Mouse (Mus musculus): ENCODE data around the gene Mfsd11.
A peak's percentile ranks its signal among the peaks of the same experiment; 100 is the strongest.
"Not testable (repeated sequence)": the region's sequence is repeated elsewhere in the genome, so short reads cannot be mapped to it uniquely, and the experiment has no call there.

The Mfsd11 gene

GRCm38 (mm10) chr11:116878454-116878853 is 26.2 kb downstream of the Mfsd11 start:
- ATAC-seq (ENCODE audit: insufficient number of reproducible peaks, low FRiP score, low TSS enrichment) = no peak

GRCm38 (mm10) chr11:116880839-116881238 is 28.6 kb downstream of the Mfsd11 start:
- no peak for ATAC-seq (ENCODE audit: insufficient number of reproducible peaks, low FRiP score, low TSS enrichment)

- no peak for ATAC-seq (ENCODE audit: insufficient number of reproducible peaks, low FRiP score, low TSS enrichment)
Observed at GRCm38 (mm10) chr11:116881440-116881839, 29.2 kb downstream of the Mfsd11 start.

DNA sequence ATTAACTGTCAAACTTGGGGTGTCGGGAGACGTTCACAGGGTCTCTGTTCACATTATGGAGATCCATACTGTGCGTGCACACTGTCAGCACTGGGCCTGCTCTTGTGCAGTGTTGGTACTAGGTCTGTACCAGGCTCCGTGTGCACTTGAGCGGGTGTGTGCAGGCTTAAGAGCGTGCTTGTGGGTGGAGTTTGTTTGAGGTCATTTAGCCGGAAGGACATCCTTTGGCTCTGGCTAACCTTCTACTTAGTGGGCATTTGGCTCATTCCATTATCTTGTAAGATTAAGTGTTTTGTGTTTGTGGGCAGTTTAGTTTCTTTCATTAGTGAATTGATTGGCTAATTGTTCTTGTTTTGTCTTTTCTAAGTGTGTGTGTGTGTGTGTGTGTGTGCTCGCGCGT is 30.2 kb downstream of the Mfsd11 start:
- ATAC-seq (ENCODE audit: insufficient number of reproducible peaks, low FRiP score, low TSS enrichment) = no peak

GRCm38 (mm10) chr11:116884061-116884460 is 31.8 kb downstream of the Mfsd11 start:
- no peak for ATAC-seq (ENCODE audit: insufficient number of reproducible peaks, low FRiP score, low TSS enrichment)

- peak; percentile 36; the same call in 1 of the 2 replicates for ATAC-seq (ENCODE audit: insufficient number of reproducible peaks, low FRiP score, low TSS enrichment)
Observed at GRCm38 (mm10) chr11:116885275-116886151, 33.3 kb downstream of the Mfsd11 start.

DNA sequence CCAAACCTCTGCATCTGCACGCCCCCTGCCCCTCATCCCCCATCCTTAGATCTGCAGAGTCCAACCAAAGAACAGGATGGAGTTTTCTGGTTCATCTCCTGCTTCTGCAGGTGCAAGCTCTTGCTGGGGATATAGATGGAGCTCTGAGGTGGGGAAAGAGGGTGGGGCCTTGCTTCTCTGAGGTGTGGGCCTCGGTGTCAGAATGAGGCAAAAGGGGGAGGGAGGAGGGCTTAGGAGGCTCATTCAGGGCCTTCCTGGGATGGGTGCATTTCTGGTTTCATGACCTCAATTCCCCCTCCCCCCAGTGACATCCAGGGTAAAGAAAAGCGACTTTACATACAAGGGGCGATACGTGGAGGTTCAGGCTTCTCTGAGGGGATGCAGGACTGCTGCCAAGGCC is 34.9 kb downstream of the Mfsd11 start:
- ATAC-seq (ENCODE audit: insufficient number of reproducible peaks, low FRiP score, low TSS enrichment) = no peak

GRCm38 (mm10) chr11:116893532-116894442 is 41.5 kb downstream of the Mfsd11 start:
- no peak for ATAC-seq (ENCODE audit: insufficient number of reproducible peaks, low FRiP score, low TSS enrichment)

DNA sequence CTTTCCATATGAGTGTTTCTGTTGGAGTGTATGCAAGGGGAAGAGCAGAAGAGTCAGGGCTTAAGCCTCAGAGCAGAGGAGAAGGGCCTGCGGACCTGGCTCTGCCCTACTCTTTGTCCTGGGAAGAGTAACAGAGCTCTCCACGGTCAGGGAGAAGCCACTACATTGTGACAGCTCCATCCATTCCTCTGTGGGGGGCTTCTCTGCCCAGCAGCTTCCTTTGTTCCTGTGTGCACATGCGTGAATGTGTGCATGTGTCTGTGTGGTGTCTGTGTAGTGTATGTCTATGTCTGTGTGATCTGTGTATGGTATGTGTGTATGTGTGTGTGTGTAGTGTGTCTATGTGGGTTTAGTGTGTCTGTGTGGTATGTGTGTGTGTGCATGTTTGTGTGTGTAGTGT is 43.2 kb downstream of the Mfsd11 start:
- ATAC-seq (ENCODE audit: insufficient number of reproducible peaks, low FRiP score, low TSS enrichment) = no peak

DNA sequence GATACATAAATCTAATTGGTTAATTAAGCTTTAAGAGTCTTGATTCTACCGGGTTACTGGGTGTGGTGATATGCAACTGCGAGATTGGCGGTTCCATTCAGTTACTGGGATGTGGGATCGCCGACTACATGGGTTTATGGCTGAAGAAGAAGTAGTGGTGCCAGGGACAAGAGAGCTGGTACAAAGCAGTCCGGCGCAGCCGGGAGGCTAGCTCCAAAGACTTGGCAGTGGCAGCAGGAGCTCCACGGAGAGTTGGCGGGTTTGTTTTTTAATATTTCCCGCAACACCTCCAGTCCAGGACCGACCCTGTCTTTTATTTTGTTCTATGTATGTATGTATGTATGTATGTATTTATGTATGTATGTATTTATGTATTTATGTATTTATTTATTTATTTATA is 47.0 kb downstream of the Mfsd11 start:
- ATAC-seq (ENCODE audit: insufficient number of reproducible peaks, low FRiP score, low TSS enrichment) = no peak

- not testable (repeated sequence) for ATAC-seq (ENCODE audit: insufficient number of reproducible peaks, low FRiP score, low TSS enrichment)
Observed at GRCm38 (mm10) chr11:116902588-116902987, 50.3 kb downstream of the Mfsd11 start.

DNA sequence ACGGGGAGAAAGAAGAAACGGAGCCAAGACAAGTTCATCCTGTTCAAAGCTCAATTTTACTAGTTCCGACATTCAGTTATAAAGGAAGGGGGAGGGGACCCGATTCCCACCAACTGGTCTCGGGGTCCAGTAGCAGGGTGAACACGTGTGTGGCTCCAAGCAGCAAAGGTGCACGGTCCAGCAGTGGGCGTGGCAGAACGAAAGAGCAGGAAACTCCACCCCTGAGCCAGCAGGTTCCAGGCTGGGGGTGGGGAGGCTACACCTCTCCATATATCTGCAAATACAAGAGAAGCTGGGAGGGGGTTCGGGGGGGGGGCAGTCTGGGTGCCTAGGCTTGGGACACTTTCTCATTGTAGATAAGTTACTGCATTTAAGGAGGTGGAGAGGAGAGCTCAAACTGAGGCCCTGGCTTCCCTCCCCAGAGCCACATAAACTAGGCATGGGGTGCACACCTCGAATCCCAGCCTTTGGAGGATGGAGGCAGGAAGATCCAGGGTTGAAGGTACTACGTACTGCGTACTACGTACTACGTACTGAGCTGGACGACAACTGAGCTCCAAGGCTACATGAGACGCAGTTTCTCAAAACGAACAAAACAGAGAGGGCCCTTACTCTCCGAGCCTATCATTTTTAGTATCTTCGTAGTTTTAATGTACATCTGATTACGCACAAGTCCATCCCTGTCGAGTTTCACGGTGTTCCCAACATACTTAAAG is 53.7 kb downstream of the Mfsd11 start:
- no peak for ATAC-seq (ENCODE audit: insufficient number of reproducible peaks, low FRiP score, low TSS enrichment)

- ATAC-seq (ENCODE audit: insufficient number of reproducible peaks, low FRiP score, low TSS enrichment) = no peak
Observed at GRCm38 (mm10) chr11:116913573-116913972, 61.3 kb downstream of the Mfsd11 start.

DNA sequence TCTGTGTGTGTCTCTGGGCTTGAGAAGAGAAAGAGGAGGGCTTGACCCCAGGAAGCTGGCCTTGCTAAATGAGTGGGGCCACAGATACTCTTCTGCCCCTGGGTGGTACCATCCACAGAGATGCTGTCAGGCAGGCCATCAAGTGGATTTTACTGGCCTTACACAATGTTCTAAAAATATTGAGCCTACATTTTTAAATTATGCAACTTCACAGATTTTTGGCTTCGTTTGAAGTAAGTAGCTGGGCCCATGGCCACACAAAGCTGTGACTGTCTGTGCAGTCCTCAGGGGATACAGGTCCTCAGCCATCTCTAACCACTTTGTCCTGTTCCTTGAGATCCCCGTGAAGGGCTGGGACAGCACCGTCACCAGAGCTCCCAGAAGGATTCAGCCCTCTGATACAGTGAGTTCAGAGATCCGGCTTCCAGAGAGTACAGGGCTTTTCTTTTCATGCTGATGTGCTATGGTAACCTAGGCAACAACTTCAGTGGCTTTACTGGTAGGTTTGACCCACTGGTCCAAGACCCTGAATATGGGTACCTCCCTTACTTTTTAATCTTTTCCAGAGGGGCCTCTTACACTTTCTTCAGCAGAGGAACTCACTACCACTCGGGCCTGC is 62.1 kb downstream of the Mfsd11 start:
- no peak for ATAC-seq (ENCODE audit: insufficient number of reproducible peaks, low FRiP score, low TSS enrichment)

GRCm38 (mm10) chr11:116915241-116915640 is 63.0 kb downstream of the Mfsd11 start:
- ATAC-seq (ENCODE audit: insufficient number of reproducible peaks, low FRiP score, low TSS enrichment) = no peak

DNA sequence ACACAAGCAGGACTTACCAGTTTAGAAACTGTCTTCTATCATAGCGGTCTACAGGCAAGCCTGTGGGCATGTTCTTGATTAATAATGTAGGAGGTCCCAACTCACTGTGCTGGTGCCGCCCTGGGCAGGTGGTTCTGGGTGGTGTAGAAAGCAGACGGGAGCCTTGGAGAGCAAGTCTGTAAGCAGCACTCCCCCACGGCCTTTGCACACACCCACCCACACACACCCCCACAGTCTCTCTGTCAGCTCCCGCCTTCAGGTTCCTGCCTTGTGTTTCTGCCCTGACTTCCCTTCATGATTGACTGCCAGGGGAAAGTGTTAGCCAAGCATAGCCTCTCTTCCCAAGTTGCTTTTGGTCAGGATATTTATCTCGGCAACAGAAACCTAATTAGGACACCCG is 65.1 kb downstream of the Mfsd11 start:
- ATAC-seq (ENCODE audit: insufficient number of reproducible peaks, low FRiP score, low TSS enrichment) = no peak

DNA sequence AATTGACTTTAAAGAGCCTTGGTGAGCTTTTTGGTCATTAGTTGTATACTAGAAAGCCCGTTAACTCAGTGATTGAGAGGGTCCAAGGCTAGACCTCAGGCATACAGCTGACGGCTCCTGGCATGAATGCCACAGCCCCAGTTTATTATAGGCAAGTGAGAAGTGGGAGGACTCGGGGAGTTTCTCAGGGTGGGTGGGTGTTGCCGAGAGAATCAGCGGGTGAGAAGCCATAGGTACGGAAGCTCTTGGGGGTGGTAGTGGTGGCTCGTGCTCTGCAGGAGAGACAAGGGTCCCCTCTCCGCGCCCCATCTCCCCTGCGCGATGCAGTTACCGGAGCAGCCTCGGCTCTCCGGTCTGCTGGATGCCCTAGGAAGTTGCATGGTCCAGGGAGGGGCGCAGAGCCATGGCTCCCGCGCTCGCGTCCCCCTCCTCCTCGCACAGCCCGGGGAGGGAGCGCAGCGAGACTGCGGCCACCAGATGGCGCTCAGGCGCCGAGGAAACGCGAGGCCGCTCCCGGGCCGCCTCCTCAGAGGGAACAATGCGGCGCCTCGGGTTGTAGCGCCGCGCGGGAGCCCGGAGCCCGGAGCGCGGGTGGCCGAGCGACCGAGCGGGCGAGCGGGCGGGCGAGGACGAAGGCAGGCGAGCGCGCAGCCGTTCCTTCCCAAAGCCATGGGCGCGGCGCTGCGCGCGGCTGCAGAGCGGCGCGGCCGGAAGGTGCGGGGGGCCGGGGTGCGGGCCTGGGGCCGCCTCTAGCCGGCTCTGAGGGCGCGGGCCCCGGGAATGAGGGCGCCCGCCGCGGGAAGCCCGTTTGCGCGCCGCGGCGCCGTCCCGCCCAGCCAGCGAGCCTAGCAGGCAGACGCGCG is 66.3 kb downstream of the Mfsd11 start, which contains the start of gene Mgat5b:
Gene Mgat5b, plus strand, starts transcription at position 541 of the 863 bp plus-strand sequence.
- peak; percentile 75; the same call in 1 of the 2 replicates for ATAC-seq (ENCODE audit: insufficient number of reproducible peaks, low FRiP score, low TSS enrichment)

DNA sequence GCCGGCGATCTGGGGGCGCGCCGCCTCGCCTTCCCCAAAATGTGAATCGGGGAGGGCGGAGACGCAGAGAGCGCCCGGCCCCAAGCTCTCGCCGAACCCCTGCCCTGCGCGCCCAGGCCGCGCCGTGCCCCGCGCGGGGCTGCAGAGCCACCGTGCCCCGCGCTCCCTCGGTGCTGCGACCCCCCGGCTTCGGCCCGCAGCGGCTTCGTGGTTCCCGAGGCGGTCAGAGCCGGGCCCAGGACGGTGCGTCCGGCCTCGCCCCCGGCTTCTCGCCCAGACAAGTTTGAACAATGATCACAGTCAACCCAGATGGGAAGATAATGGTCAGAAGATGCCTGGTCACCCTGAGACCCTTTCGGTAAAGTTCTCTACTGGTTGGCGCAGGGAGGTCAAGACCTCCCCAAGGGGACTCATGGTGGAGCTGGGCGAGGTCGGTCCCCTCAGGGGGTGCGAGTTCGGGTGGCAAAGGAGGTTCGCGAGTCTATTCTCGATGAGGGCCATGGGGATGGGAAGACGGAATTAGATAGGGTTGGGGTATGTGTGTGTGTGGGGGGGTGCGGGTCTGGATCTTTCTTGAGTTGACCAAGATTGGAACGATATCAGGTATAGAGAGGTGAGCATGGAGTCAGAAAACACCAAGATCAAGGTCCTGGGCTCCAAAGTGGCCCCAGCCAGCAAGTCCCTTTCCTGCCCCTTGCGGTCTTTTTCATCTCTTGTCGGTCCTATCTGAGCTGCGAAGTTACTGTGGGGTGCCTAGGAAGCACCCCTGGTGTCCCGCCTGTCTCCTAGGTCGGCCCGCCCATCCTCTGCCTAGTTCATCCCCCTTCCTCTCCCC is 67.2 kb downstream of the Mfsd11 start:
- ATAC-seq (ENCODE audit: insufficient number of reproducible peaks, low FRiP score, low TSS enrichment) = no peak
